Mouse (Mus musculus): ENCODE measurements around the gene Dip2b.

- no peak for TF ChIP-seq CTCF (IDR thresholded peaks at IDR 0.05; ENCODE audit: low read depth)
- no peak for TF ChIP-seq EP300 (IDR thresholded peaks at IDR 0.05; ENCODE audit: low read depth)
Observed at GRCm38 (mm10) chr15:100188962-100189404, 150.5 kb downstream of the Dip2b start.
